ENCODE assay signal across 14 mouse cellular contexts in genomic region chr14:52410142-52410919, GRCm38 (mm10). TPM values are rescaled to one million over a fixed set of nuclear protein-coding genes. Genes with fewer than 3 reads are reported as not detected.
DNase-seq lines count a peak whose midpoint lies in the region; ATAC-seq and TF ChIP-seq lines count a peak whose summit lies in the region.
"Not testable (repeated sequence)": the region's sequence is repeated elsewhere in the genome, so short reads cannot be mapped to it uniquely, and the experiment has no call there.
"Had no signal": no experiment of that assay in that cellular context is flagged by ENCODE, and none has a peak within 500 bp of the region (broad histone marks: within the 10 kb centered on the region; RNA-seq: fewer than 3 reads in every experiment).

No protein-coding gene starts in this region.

- H3K36me3 ChIP-seq in forebrain, embryonic 15.5 days; heart, embryonic 16.5 days (ENCODE audit: control insufficient read depth, insufficient read depth); hindbrain, embryonic 14.5 days (replicated peaks; ENCODE audit: control insufficient read depth, insufficient read depth); kidney, postnatal 0 days (ENCODE audit: insufficient read depth, low read length); midbrain, embryonic 11.5 days (ENCODE audit: control insufficient read depth, insufficient read depth, low read length); stomach, embryonic 14.5 days (ENCODE audit: control insufficient read depth, insufficient read depth, low read length): not testable (repeated sequence)

- H3K4me3 ChIP-seq in forebrain, embryonic 15.5 days; heart, embryonic 16.5 days (ENCODE audit: low read length); hindbrain, embryonic 14.5 days (replicated peaks; ENCODE audit: low read length); kidney, postnatal 0 days (replicated peaks; ENCODE audit: low read depth, low read length); midbrain, embryonic 11.5 days (ENCODE audit: low read depth, low read length); stomach, embryonic 14.5 days (ENCODE audit: low read depth, low read length): not testable (repeated sequence)

- not testable (repeated sequence) for TF ChIP-seq CTCF in kidney, postnatal 0 days (IDR thresholded peaks at IDR 0.05; ENCODE audit: low read depth)

- H3K27me3 ChIP-seq in forebrain, embryonic 15.5 days; heart, embryonic 16.5 days (ENCODE audit: control insufficient read depth, insufficient read depth, low read length); hindbrain, embryonic 14.5 days (ENCODE audit: control insufficient read depth, insufficient read depth, low read length); kidney, postnatal 0 days (ENCODE audit: insufficient read depth, low read length); midbrain, embryonic 11.5 days (ENCODE audit: control insufficient read depth, insufficient read depth, low read length); stomach, embryonic 14.5 days (ENCODE audit: control insufficient read depth, insufficient read depth, low read length): not testable (repeated sequence)

- ATAC-seq in forebrain, embryonic 15.5 days (replicated peaks), result 0 out of 2 replicates have a peak, but pooled peaks have one; percentile 43
- peak; percentile 32; the same call in 1 of the 2 replicates for ATAC-seq in heart, embryonic 16.5 days (replicated peaks; ENCODE audit: extremely low read depth, insufficient read depth, low FRiP score)
- ATAC-seq in hindbrain, embryonic 14.5 days (ENCODE audit: low FRiP score), result 0 out of 2 replicates have a peak, but pooled peaks have one; percentile 11
- peak; percentile 25; the same call in 1 of the 2 replicates for ATAC-seq in kidney, postnatal 0 days (replicated peaks; ENCODE audit: low FRiP score, low read depth)
- ATAC-seq in midbrain, embryonic 11.5 days (ENCODE audit: low FRiP score), result peak; percentile 30; the same call in 1 of the 2 replicates
- ATAC-seq in stomach, embryonic 14.5 days (ENCODE audit: insufficient number of reproducible peaks, insufficient read depth, low FRiP score, low read depth), result 0 out of 2 replicates have a peak, but pooled peaks have one; percentile 33

- not testable (repeated sequence) for H3K9ac ChIP-seq in forebrain, embryonic 15.5 days (replicated peaks); heart, embryonic 16.5 days (ENCODE audit: low read length); hindbrain, embryonic 14.5 days; kidney, postnatal 0 days (ENCODE audit: low read depth, low read length); midbrain, embryonic 11.5 days (ENCODE audit: low read length); stomach, embryonic 14.5 days (replicated peaks; ENCODE audit: low read depth, low read length)

- not testable (repeated sequence) for H3K4me2 ChIP-seq in forebrain, embryonic 15.5 days (replicated peaks); heart, embryonic 16.5 days (ENCODE audit: low read depth, low read length); hindbrain, embryonic 14.5 days (replicated peaks); kidney, postnatal 0 days (ENCODE audit: low read length); midbrain, embryonic 11.5 days; stomach, embryonic 14.5 days (replicated peaks; ENCODE audit: low read depth, low read length)

- not testable (repeated sequence) for H3K9me3 ChIP-seq in forebrain, embryonic 15.5 days; heart, embryonic 16.5 days (replicated peaks; ENCODE audit: control insufficient read depth, low read length); hindbrain, embryonic 14.5 days (ENCODE audit: control insufficient read depth, low read length); kidney, postnatal 0 days (replicated peaks; ENCODE audit: low read length); midbrain, embryonic 11.5 days (ENCODE audit: control insufficient read depth, low read length); stomach, embryonic 14.5 days (ENCODE audit: control insufficient read depth, low read depth, low read length)

- H3K27ac ChIP-seq in forebrain, embryonic 15.5 days (replicated peaks); heart, embryonic 16.5 days (ENCODE audit: low read length); hindbrain, embryonic 14.5 days; kidney, postnatal 0 days; midbrain, embryonic 11.5 days (ENCODE audit: low read depth, low read length); stomach, embryonic 14.5 days (ENCODE audit: low read length): not testable (repeated sequence)

- 79% methylated on average over 8 of the region's 10 CpGs for WGBS in forebrain, embryonic 15.5 days
- WGBS in heart, embryonic 16.5 days, result 67% methylated on average over 7 of the region's 10 CpGs
- WGBS in hindbrain, embryonic 14.5 days, result 80% methylated on average over 7 of the region's 10 CpGs
- 73% methylated on average over 7 of the region's 10 CpGs for WGBS in kidney, postnatal 0 days
- WGBS in midbrain, embryonic 11.5 days, result 89% methylated on average over 7 of the region's 10 CpGs
- WGBS in stomach, embryonic 14.5 days, result 75% methylated on average over 7 of the region's 10 CpGs

- DNase-seq in 416B (ENCODE audit: low read depth), result peak; percentile 45
- not testable (repeated sequence) for DNase-seq in hindbrain, embryonic 14.5 days (ENCODE audit: low spot score); kidney, postnatal 0 days (ENCODE audit: low spot score); midbrain, embryonic 11.5 days (ENCODE audit: low spot score, missing footprints)

- not testable (repeated sequence) for H3K4me1 ChIP-seq in forebrain, embryonic 15.5 days; heart, embryonic 16.5 days (ENCODE audit: control insufficient read depth, insufficient read depth, low read length); hindbrain, embryonic 14.5 days (replicated peaks; ENCODE audit: control insufficient read depth, insufficient read depth, low read length); kidney, postnatal 0 days (replicated peaks; ENCODE audit: insufficient read depth, low read length); midbrain, embryonic 11.5 days (ENCODE audit: control insufficient read depth, insufficient read depth, low read length); stomach, embryonic 14.5 days (ENCODE audit: control insufficient read depth, insufficient read depth, low read length)

RNA-seq across cellular contexts. Expression of gene Olfr1510, which starts 3.8 kb away (rescaled TPM):
- polyA plus RNA-seq in forebrain, embryonic 15.5 days (2015; fragmentation: Nextera tagmentation; extraction: Ambion mirVana), result not detected in 2 replicates
- polyA plus RNA-seq in heart, embryonic 16.5 days (2015; fragmentation: Nextera tagmentation; extraction: Ambion mirVana), result not detected in 2 replicates
- polyA plus RNA-seq in hindbrain, embryonic 14.5 days (2014; fragmentation: Nextera tagmentation; extraction: Ambion mirVana), result not detected in 2 replicates
- polyA plus RNA-seq in kidney, postnatal 0 days (2015; fragmentation: Nextera tagmentation; extraction: Ambion mirVana), result not detected in 2 replicates
- polyA plus RNA-seq in midbrain, embryonic 11.5 days (2014; fragmentation: Nextera tagmentation; extraction: Ambion mirVana), result not detected in 2 replicates
- not detected in 2 replicates for polyA plus RNA-seq in stomach, embryonic 14.5 days (2014; fragmentation: Nextera tagmentation; extraction: Ambion mirVana)
- polyA plus RNA-seq: activated CD4-positive, CD25-positive, alpha-beta regulatory T cell, adult 4 months; C2C12; embryonic facial prominence, embryonic 14.5 days; forebrain, embryonic 13.5 days; heart, embryonic 15.5 days; hindbrain, embryonic 13.5 days; Patski had no signal

RNA-seq across cellular contexts. Expression of gene Olfr1511, which starts 13.2 kb away (rescaled TPM):
- not detected in 2 replicates for polyA plus RNA-seq in forebrain, embryonic 15.5 days (2015; fragmentation: Nextera tagmentation; extraction: Ambion mirVana)
- polyA plus RNA-seq in heart, embryonic 16.5 days (2015; fragmentation: Nextera tagmentation; extraction: Ambion mirVana), result not detected in 2 replicates
- 0.17 TPM in 1 of 2 replicates, not detected in the other for polyA plus RNA-seq in hindbrain, embryonic 14.5 days (2014; fragmentation: Nextera tagmentation; extraction: Ambion mirVana)
- polyA plus RNA-seq in kidney, postnatal 0 days (2015; fragmentation: Nextera tagmentation; extraction: Ambion mirVana), result not detected in 2 replicates
- polyA plus RNA-seq in midbrain, embryonic 11.5 days (2014; fragmentation: Nextera tagmentation; extraction: Ambion mirVana), result not detected in 2 replicates
- not detected in 2 replicates for polyA plus RNA-seq in stomach, embryonic 14.5 days (2014; fragmentation: Nextera tagmentation; extraction: Ambion mirVana)
- polyA plus RNA-seq: activated CD4-positive, CD25-positive, alpha-beta regulatory T cell, adult 4 months; C2C12; embryonic facial prominence, embryonic 14.5 days; forebrain, embryonic 13.5 days; heart, embryonic 15.5 days; Patski had no signal

RNA-seq across cellular contexts. Expression of gene Olfr1512, which starts 31.4 kb away (rescaled TPM):
- polyA plus RNA-seq in forebrain, embryonic 15.5 days (2015; fragmentation: Nextera tagmentation; extraction: Ambion mirVana), result not detected in 2 replicates
- not detected in 2 replicates for polyA plus RNA-seq in heart, embryonic 16.5 days (2015; fragmentation: Nextera tagmentation; extraction: Ambion mirVana)
- polyA plus RNA-seq in hindbrain, embryonic 14.5 days (2014; fragmentation: Nextera tagmentation; extraction: Ambion mirVana), result not detected in 2 replicates
- not detected in 2 replicates for polyA plus RNA-seq in kidney, postnatal 0 days (2015; fragmentation: Nextera tagmentation; extraction: Ambion mirVana)
- not detected in 2 replicates for polyA plus RNA-seq in midbrain, embryonic 11.5 days (2014; fragmentation: Nextera tagmentation; extraction: Ambion mirVana)
- polyA plus RNA-seq in stomach, embryonic 14.5 days (2014; fragmentation: Nextera tagmentation; extraction: Ambion mirVana), result not detected in 2 replicates
- polyA plus RNA-seq: activated CD4-positive, CD25-positive, alpha-beta regulatory T cell, adult 4 months; C2C12; forebrain, embryonic 13.5 days; heart, embryonic 15.5 days; Patski had no signal

RNA-seq across cellular contexts. Expression of gene Olfr1509, which starts 32.5 kb away (rescaled TPM):
- not detected in 2 replicates for polyA plus RNA-seq in forebrain, embryonic 15.5 days (2015; fragmentation: Nextera tagmentation; extraction: Ambion mirVana)
- polyA plus RNA-seq in heart, embryonic 16.5 days (2015; fragmentation: Nextera tagmentation; extraction: Ambion mirVana), result not detected in 2 replicates
- polyA plus RNA-seq in hindbrain, embryonic 14.5 days (2014; fragmentation: Nextera tagmentation; extraction: Ambion mirVana), result not detected in 2 replicates
- not detected in 2 replicates for polyA plus RNA-seq in kidney, postnatal 0 days (2015; fragmentation: Nextera tagmentation; extraction: Ambion mirVana)
- polyA plus RNA-seq in midbrain, embryonic 11.5 days (2014; fragmentation: Nextera tagmentation; extraction: Ambion mirVana), result not detected in 2 replicates
- polyA plus RNA-seq in stomach, embryonic 14.5 days (2014; fragmentation: Nextera tagmentation; extraction: Ambion mirVana), result not detected in 2 replicates
- polyA plus RNA-seq: activated CD4-positive, CD25-positive, alpha-beta regulatory T cell, adult 4 months; C2C12; embryonic facial prominence, embryonic 14.5 days; forebrain, embryonic 13.5 days; heart, embryonic 15.5 days; hindbrain, embryonic 13.5 days; Patski had no signal

RNA-seq across cellular contexts. Expression of gene Olfr1513, which starts 54.1 kb away (rescaled TPM):
- not detected in 2 replicates for polyA plus RNA-seq in forebrain, embryonic 15.5 days (2015; fragmentation: Nextera tagmentation; extraction: Ambion mirVana)
- polyA plus RNA-seq in heart, embryonic 16.5 days (2015; fragmentation: Nextera tagmentation; extraction: Ambion mirVana), result not detected in 2 replicates
- not detected in 2 replicates for polyA plus RNA-seq in hindbrain, embryonic 14.5 days (2014; fragmentation: Nextera tagmentation; extraction: Ambion mirVana)
- polyA plus RNA-seq in kidney, postnatal 0 days (2015; fragmentation: Nextera tagmentation; extraction: Ambion mirVana), result not detected in 2 replicates
- not detected in 2 replicates for polyA plus RNA-seq in midbrain, embryonic 11.5 days (2014; fragmentation: Nextera tagmentation; extraction: Ambion mirVana)
- not detected in 2 replicates for polyA plus RNA-seq in stomach, embryonic 14.5 days (2014; fragmentation: Nextera tagmentation; extraction: Ambion mirVana)
- polyA plus RNA-seq: C2C12; forebrain, embryonic 13.5 days; heart, embryonic 15.5 days; hindbrain, embryonic 13.5 days; Patski had no signal
